Mouse (Mus musculus) heart, postnatal 0 days (tissue): ENCODE data around the gene Obsl1.

Experiments used
- CTCF ChIP-seq: IDR thresholded peaks from 2 replicates; pipeline ENCODE4 v1.5.1; 2016; ENCODE audit warnings: antibody characterized with exemption, control low read depth, low read depth
- EP300 ChIP-seq: IDR thresholded peaks from 2 replicates; pipeline ENCODE4 v1.6.1; 2016; ENCODE audit warnings: antibody characterized with exemption, low read depth

GRCm38 (mm10) chr1:75499441-75499840, 6.8 kb downstream of the Obsl1 start:
- TF ChIP-seq CTCF, result peak; percentile 48
- no peak for TF ChIP-seq EP300
